Mouse (Mus musculus) stomach, postnatal 0 days (tissue): ENCODE measurements around the gene Olfr1419.

ENCODE experiments used
- CTCF ChIP-seq: IDR thresholded peaks from 2 replicates; pipeline ENCODE4 v1.5.1; 2016; ENCODE audit warnings: antibody characterized with exemption, low read depth, mild to moderate bottlenecking, moderate library complexity
- EP300 ChIP-seq: optimal IDR thresholded peaks from 2 replicates; pipeline ENCODE3; 2016; ENCODE audit warnings: antibody characterized with exemption

DNA sequence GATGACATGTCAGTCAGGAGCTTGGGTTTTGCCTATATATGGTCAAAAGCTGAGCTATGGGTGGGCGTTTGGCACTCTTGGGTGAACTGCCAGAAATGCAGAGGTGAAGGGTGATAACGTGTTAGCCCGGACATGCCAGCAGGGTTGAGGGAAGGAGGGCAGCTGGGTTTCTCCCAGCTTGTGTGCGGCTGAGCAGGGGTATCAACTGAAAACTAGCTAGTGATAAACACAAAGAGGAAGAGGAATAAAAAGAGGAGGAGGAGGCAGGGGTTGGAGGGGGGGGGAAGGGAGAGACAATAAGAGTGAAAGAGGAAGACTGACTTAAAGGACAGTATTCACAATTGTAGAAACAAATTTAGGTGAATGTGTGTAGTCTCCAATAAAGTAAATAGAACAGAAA, 22.3 kb downstream of the Olfr1419 start:
- TF ChIP-seq CTCF (no peak), EP300 (no peak)
